Mouse (Mus musculus): ENCODE measurements around the gene Hcn2.

Hcn2 gene

DNA sequence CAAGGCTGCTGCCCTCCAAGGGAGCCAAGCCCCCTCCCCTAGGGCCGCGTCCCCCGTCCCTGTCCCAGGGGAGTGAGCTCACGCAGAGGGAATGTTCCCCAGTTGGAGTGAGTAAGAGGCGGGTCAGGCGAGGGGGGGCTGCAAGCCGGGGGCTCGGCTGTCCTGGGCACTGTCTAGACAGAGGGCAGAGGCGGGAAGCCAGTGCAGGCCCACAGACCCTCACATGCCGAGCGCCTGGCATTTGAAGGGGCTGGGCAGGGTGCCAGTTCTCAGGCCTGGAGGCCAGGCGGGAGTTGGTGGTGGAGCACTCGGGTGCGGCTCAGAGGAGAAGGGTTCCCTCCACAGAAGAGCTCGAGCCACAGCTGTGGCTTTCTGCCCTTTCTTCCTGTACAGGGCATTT, 61.6 kb downstream of the Hcn2 start:
- no peak for DNase-seq

DNA sequence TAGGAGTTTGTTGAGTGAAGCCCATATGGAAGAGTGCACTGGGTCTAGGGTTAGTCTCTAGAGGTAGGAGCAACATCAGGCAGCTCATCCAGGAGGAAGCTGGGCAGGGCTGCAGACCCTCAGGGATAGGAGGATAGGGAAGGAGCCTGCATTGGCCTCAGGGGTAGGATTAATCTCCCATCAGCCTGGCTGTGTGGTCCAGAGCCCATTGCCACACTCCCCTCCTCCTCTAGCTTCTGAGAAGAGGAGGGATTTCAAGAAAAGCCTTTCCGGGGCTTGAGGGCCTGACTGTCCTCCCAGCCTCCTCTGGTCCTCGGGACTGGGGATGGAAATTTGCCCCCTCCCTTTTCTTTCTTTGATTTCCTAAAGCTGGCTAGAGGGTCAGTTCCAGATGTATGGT, 62.8 kb downstream of the Hcn2 start:
- no peak for DNase-seq

DNA sequence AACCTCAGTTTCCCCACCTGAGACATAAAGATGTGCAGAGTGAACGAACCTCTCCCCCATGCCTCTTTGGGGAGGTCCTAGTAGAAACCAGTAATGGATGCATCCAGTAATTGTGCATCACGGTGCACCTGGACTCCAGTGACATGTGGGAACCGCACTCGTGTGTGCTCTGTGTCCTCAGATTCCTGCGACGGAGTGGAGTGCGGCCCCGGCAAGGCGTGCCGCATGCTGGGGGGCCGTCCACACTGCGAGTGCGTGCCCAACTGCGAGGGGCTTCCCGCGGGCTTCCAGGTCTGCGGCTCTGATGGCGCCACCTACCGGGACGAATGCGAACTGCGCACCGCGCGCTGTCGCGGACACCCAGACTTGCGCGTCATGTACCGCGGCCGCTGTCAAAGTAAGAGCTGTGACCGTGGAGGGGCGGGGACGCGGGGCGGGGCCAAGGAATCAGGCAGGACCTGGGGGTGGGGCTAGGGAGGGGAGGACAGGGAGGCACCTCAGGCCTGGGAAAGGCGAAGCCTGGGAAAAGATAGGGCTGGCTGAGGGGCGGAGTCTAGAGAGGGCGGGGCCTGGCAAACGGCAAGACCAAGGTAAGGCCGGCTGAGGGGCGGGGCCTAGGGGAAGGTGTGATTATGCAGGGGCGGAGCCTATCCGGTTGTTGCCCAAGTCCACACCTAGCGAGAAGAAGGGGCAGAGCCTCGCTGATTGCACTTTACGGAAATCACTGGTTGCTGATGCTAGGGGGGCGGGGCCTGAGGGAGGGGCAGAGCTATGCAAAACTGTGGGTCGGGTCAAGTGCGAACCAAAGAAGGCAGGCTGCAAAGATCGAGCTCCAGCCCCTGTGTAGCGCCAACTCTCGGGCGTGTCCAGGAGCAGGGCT, 63.6 kb downstream of the Hcn2 start:
- peak; percentile 100 for DNase-seq

DNA sequence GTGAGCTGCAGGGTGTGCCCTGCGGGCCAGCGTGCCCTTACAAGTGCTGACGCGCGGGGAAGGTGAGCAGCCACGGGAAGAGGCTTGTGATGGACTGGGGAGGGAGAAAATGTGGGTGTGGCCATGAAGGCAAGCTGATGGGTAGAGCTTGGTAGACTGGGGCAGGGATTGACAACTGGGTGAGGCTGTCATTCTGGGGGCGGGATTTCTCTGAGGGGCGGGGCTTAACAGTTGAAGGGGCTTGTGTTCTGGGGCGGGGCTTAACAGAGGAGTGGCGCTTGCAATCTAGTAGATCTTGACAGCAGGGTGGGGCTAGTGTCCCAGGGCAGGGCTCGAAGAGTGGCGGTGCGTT, 64.2 kb downstream of the Hcn2 start:
- DNase-seq = no peak

DNA sequence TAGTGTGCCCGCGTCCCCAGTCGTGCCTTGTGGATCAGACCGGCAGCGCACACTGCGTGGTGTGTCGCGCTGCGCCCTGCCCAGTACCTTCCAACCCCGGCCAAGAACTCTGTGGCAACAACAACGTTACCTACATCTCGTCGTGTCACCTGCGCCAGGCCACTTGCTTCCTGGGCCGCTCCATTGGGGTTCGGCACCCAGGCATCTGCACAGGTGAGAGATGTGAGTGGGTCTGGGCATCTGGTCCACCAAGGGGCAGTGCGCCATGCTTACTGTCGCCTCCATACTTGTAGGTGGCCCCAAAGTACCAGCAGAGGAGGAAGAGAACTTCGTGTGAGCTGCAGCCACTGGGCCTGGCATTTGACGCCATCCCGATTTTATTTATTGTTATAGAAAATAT, 64.7 kb downstream of the Hcn2 start:
- DNase-seq = no peak

DNA sequence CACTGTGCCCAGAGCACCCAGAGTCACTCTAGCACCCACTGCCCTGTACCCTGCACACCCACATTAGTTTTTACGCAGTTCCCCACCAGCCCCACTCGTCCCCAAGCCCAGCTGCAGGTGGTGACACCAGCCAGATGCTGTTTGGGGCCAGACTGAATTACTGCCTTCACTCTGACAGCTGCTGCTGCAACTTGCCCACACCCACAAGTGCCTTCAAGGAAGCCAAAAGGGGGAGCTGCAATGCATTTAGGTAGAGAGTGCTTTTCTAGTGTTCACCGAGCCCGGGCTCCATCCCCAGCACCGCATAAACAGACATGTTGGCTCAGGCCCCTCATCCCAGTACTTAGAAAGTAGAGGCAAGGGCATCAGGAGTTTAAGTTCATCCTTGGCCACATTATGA, 65.5 kb downstream of the Hcn2 start:
- DNase-seq = no peak

DNA sequence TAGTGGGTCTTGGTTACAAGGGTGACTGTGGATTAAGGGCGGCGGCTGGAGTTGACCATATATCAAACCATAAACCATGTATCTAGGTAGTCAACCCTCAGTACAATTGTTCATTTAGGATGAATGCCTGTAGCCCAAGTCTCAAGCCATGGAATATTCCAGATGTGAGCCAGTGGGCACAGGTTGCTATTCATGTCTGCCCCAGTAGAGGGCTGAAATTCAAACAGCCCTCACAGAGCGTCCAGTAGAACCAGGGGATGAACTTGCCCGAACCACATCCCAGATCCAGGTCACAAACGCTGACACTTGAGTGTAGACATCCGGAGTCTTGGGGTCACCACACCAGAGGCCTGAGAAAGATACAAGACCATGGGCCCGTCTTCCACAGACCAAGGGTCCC, 66.6 kb downstream of the Hcn2 start:
- DNase-seq = no peak

DNA sequence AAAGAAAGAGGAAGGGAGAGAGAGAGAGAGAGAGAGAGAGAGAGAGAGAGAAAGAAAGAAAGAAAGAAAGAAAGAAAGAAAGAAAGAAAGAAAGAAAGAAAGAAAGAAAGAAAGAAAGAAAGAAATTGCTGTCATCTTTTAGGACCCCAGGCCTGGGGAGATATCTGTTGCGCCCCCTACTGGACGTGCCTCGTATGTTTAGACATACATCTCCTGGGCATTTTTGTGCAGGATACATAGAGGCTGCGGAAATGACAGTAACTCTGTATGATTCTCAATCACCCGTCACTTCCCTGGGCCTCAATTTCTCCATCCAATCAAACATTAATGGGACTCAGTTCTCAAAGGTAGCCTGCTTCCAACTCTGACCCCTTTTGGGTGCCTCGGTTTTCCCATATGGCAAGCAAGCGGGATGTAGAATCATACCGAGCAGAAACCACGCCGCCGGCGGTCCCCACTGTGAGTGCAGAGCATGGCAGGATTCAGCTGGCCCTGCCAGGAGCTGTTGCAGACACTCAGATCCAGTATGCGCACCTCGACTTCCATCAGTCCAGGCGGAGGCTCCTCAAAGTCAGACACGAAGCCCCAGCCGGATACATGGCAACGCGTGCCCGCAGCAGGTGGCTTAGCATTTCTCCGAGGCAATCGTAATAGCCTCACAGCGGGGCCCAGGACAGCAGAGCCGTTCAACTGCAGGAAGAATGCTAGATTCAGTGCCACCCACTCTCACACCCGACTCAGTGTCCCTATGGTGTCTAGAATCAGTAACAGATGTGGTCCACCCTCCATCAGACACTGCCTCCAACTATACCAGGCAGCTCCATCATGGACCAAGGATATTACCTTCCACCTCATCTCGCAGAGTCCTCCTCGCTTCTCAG, 67.7 kb downstream of the Hcn2 start:
- DNase-seq = no peak

Data from kidney, adult 11 months (tissue).